29 mouse cellular contexts compared by ENCODE assay signal in genomic region chr1:79374811-79375210, GRCm38 (mm10).
A peak's percentile ranks its signal among the peaks of the same experiment; 100 is the strongest.
DNase-seq lines count a peak whose midpoint lies in the region; ATAC-seq and TF ChIP-seq lines count a peak whose summit lies in the region.
"Had no signal": no experiment of that assay in that cellular context is flagged by ENCODE, and none has a peak within 500 bp of the region (broad histone marks: within the 10 kb centered on the region; RNA-seq: fewer than 3 reads in every experiment).

No protein-coding gene starts in this region.

- H3K9ac ChIP-seq in forebrain, postnatal 0 days = no peak overlapping the region
- no peak overlapping the region for H3K9ac ChIP-seq in forebrain, embryonic 13.5 days
- no peak overlapping the region for H3K9ac ChIP-seq in midbrain, embryonic 14.5 days (replicated peaks; ENCODE audit: low read length)
- H3K9ac ChIP-seq in midbrain, embryonic 13.5 days (replicated peaks) = no peak overlapping the region
- H3K9ac ChIP-seq: embryonic facial prominence, embryonic 13.5 days; heart, embryonic 13.5 days; hindbrain, embryonic 15.5 days; intestine, embryonic 15.5 days had no signal

- H3K4me1 ChIP-seq in forebrain, postnatal 0 days (ENCODE audit: insufficient read depth) = no peaks in the 10 kb centered on the region
- no peaks in the 10 kb centered on the region for H3K4me1 ChIP-seq in forebrain, embryonic 13.5 days
- no peaks in the 10 kb centered on the region for H3K4me1 ChIP-seq in midbrain, embryonic 14.5 days (ENCODE audit: control insufficient read depth, insufficient read depth, low read length)
- H3K4me1 ChIP-seq in midbrain, embryonic 13.5 days (replicated peaks) = peaks cover 1% of the 10 kb centered on the region; the same call in 1 of the 2 replicates
- H3K4me1 ChIP-seq: embryonic facial prominence, embryonic 10.5 days; embryonic facial prominence, embryonic 13.5 days; heart, embryonic 13.5 days; hindbrain, embryonic 15.5 days; intestine, embryonic 15.5 days had no signal

- H3K9me3 ChIP-seq in forebrain, postnatal 0 days (ENCODE audit: low read length) = no peaks in the 10 kb centered on the region
- no peaks in the 10 kb centered on the region for H3K9me3 ChIP-seq in forebrain, embryonic 13.5 days (replicated peaks)
- H3K9me3 ChIP-seq in midbrain, embryonic 14.5 days (ENCODE audit: control insufficient read depth, low read length) = no peaks in the 10 kb centered on the region
- H3K9me3 ChIP-seq in midbrain, embryonic 13.5 days = no peaks in the 10 kb centered on the region
- H3K9me3 ChIP-seq: embryonic facial prominence, embryonic 10.5 days; embryonic facial prominence, embryonic 13.5 days; G1E; heart, embryonic 13.5 days; hindbrain, embryonic 15.5 days; intestine, embryonic 15.5 days had no signal

- no peak overlapping the region for H3K4me3 ChIP-seq in forebrain, postnatal 0 days (ENCODE audit: low read depth, low read length)
- no peak overlapping the region for H3K4me3 ChIP-seq in forebrain, embryonic 13.5 days
- H3K4me3 ChIP-seq in midbrain, embryonic 14.5 days (replicated peaks; ENCODE audit: low read depth, low read length) = no peak overlapping the region
- H3K4me3 ChIP-seq in midbrain, embryonic 13.5 days (replicated peaks) = no peak overlapping the region
- H3K4me3 ChIP-seq: embryonic facial prominence, embryonic 10.5 days; embryonic facial prominence, embryonic 13.5 days; gastrocnemius, adult 2 months; heart, embryonic 13.5 days; hindbrain, embryonic 15.5 days; intestine, embryonic 15.5 days had no signal

- no peak for DNase-seq in forebrain, postnatal 0 days
- peak; percentile 18 for DNase-seq in midbrain, embryonic 14.5 days
- DNase-seq in MN1 (ENCODE audit: low spot score) = peak; percentile 41
- DNase-seq in brain, adult 2 months (ENCODE audit: low read depth, low spot score) = peak; percentile 64
- DNase-seq in cerebellum, postnatal 4 days (ENCODE audit: low spot score in 2 of 2) = no peak
- DNase-seq: adrenal gland, adult 8-10 months; adrenal gland, postnatal 25 days; B cell, adult 2 months; cerebellum, adult 11 months; cerebellum, adult 9-11 months; cerebellum, postnatal 25 days; embryo, embryonic 11 days; gastrocnemius, adult 2 months; gastrocnemius, postnatal 14 days; heart, adult 18-20 months; heart, postnatal 14 days; heart, postnatal 4 days; kidney, adult 11 months had no signal

- no peaks in the 10 kb centered on the region for H3K36me3 ChIP-seq in forebrain, postnatal 0 days (ENCODE audit: insufficient read depth)
- no peaks in the 10 kb centered on the region for H3K36me3 ChIP-seq in forebrain, embryonic 13.5 days (ENCODE audit: poor library complexity, severe bottlenecking)
- no peaks in the 10 kb centered on the region for H3K36me3 ChIP-seq in midbrain, embryonic 14.5 days (ENCODE audit: control insufficient read depth, insufficient read depth, low read length)
- H3K36me3 ChIP-seq in midbrain, embryonic 13.5 days = no peaks in the 10 kb centered on the region
- H3K36me3 ChIP-seq: embryonic facial prominence, embryonic 10.5 days; embryonic facial prominence, embryonic 13.5 days; G1E; heart, embryonic 13.5 days; hindbrain, embryonic 15.5 days; intestine, embryonic 15.5 days had no signal

- WGBS in forebrain, postnatal 0 days = 48% methylated on average over 3 of the region's 3 CpGs
- WGBS in forebrain, embryonic 13.5 days = 58% methylated on average over 3 of the region's 3 CpGs
- WGBS in midbrain, embryonic 14.5 days = 49% methylated on average over 3 of the region's 3 CpGs
- WGBS in midbrain, embryonic 13.5 days = 55% methylated on average over 3 of the region's 3 CpGs

- no peaks in the 10 kb centered on the region for H3K27me3 ChIP-seq in forebrain, postnatal 0 days (ENCODE audit: insufficient read depth, low read length)
- H3K27me3 ChIP-seq in forebrain, embryonic 13.5 days = no peaks in the 10 kb centered on the region
- H3K27me3 ChIP-seq in midbrain, embryonic 14.5 days (ENCODE audit: control insufficient read depth, insufficient read depth, low read length) = no peaks in the 10 kb centered on the region
- H3K27me3 ChIP-seq in midbrain, embryonic 13.5 days = no peaks in the 10 kb centered on the region
- H3K27me3 ChIP-seq: CH12.LX; embryonic facial prominence, embryonic 13.5 days; heart, embryonic 13.5 days; hindbrain, embryonic 15.5 days; intestine, embryonic 15.5 days had no signal

- H3K4me2 ChIP-seq in forebrain, postnatal 0 days (ENCODE audit: low read depth) = no peak overlapping the region
- no peak overlapping the region for H3K4me2 ChIP-seq in forebrain, embryonic 13.5 days
- H3K4me2 ChIP-seq in midbrain, embryonic 14.5 days (ENCODE audit: low read length) = no peak overlapping the region
- no peak overlapping the region for H3K4me2 ChIP-seq in midbrain, embryonic 13.5 days (replicated peaks)
- H3K4me2 ChIP-seq: embryonic facial prominence, embryonic 13.5 days; heart, embryonic 13.5 days; hindbrain, embryonic 15.5 days; intestine, embryonic 15.5 days had no signal

- H3K27ac ChIP-seq in forebrain, postnatal 0 days (ENCODE audit: low read depth, low read length) = no peak overlapping the region
- no peak overlapping the region for H3K27ac ChIP-seq in forebrain, embryonic 13.5 days
- 0 out of 2 replicates have a peak overlapping the region, but pooled peaks have one; percentile 20 for H3K27ac ChIP-seq in midbrain, embryonic 14.5 days (replicated peaks; ENCODE audit: low read depth, low read length)
- no peak overlapping the region for H3K27ac ChIP-seq in midbrain, embryonic 13.5 days
- H3K27ac ChIP-seq: embryonic facial prominence, embryonic 10.5 days; embryonic facial prominence, embryonic 13.5 days; gastrocnemius, adult 2 months; heart, embryonic 13.5 days; hindbrain, embryonic 15.5 days; intestine, embryonic 15.5 days had no signal

- peak; percentile 23; the same call in 1 of the 2 replicates for ATAC-seq in forebrain, postnatal 0 days
- no peak for ATAC-seq in forebrain, embryonic 13.5 days
- no peak for ATAC-seq in midbrain, embryonic 14.5 days (ENCODE audit: low FRiP score, low TSS enrichment)
- no peak for ATAC-seq in midbrain, embryonic 13.5 days
- ATAC-seq: activated CD4-positive, CD25-positive, alpha-beta regulatory T cell, adult 4 months; forebrain, embryonic 16.5 days; intestine, embryonic 15.5 days had no signal

- TF ChIP-seq CTCF in forebrain, postnatal 0 days (IDR thresholded peaks at IDR 0.05; ENCODE audit: low read depth) = no peak

Comparison
In these comparisons a context has a peak if more than half of its experiments do, and no peak if none do; other contexts are left out.
1. DNase-seq: peak in midbrain, embryonic 14.5 days (single experiment), MN1 (single experiment) and brain, adult 2 months (single experiment); none in forebrain, postnatal 0 days (single experiment) and cerebellum, postnatal 4 days (0 of 2).